Mouse (Mus musculus): ENCODE data around the gene Rnf19b. TPM values are rescaled to one million over a fixed set of nuclear protein-coding genes. Genes with fewer than 3 reads are reported as not detected.

Rnf19b gene
- total RNA-seq (2021) = 10 to 100 TPM; 40.7 to 45.9 TPM

DNA sequence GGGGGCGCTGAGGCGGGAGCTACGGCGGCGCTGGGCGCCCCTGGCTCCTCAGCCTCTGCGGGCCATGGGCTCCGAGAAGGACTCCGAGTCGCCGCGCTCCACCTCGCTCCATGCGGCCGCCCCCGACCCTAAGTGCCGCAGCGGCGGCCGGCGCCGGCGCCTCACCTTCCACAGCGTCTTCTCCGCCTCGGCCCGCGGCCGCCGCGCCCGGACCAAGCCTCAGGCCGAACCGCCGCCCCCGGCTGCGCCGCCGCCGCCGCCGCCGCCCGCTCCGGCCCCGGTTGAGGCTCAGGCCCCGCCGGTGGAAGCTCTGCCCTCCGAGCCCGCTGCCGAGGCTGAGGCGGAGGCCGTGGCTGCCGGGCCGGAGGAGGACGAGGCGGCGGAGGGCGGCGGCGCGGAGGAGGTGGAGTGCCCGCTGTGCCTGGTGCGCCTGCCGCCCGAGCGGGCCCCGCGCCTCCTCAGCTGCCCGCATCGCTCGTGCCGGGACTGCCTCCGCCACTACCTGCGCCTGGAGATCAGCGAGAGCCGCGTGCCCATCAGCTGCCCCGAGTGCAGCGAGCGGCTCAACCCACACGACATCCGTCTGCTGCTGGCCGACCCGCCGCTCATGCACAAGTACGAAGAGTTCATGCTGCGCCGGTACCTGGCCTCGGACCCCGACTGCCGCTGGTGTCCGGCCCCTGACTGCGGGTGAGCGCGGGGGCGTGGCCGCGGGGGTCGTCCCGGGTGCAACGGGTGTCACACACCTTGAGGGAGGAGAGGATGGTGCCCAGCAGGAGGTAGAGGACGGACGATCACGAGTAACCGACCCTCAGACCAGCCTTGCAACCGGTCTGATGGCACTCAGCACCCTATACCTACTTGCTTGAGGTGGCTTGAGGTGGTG, at the start of gene Rnf19b:
Gene Rnf19b (plus strand): TSS at position 65 of the 886 bp plus-strand sequence.
- DNase-seq = peak; percentile 32 to 45

DNA sequence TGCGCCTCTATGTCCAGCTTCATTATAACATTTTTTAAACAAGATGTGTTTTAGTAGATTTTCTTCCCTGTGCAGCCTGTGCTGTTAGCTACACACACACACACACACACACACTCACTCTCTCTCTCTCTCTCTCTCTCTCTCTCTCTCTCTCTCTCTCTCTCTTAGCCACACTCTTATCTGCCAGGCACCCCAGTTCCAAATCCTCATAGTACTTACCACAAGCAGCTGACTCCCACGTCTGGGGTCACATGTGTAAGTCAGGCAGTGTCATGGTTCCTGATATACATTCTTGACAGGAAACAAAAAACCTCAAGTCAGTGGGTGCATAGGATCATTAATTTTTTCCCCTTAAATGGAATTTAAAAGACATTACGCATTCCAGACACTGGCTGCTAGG, 49.4 kb upstream of the Rnf19b start:
- no peak for DNase-seq

DNA sequence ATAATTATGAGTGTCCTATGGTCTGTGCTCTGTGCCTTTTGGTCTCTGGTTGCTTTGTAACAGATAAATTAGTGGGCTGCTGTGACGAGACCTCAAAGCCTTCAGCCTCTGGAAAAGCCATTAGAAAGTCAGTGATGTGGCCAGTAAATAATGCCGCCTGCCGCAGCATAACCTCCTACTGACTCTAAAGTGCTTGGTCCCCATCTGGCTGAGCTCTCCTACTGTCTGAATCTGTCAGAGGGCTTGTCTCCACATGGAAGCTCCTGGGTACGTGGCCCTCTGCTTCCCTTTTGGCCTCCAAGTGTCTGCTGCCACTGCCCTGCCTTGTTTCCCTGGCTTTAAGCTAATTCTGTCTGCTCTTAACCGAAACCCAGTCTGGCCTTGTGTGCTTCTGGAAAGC, 48.5 kb upstream of the Rnf19b start:
- no peak for DNase-seq

DNA sequence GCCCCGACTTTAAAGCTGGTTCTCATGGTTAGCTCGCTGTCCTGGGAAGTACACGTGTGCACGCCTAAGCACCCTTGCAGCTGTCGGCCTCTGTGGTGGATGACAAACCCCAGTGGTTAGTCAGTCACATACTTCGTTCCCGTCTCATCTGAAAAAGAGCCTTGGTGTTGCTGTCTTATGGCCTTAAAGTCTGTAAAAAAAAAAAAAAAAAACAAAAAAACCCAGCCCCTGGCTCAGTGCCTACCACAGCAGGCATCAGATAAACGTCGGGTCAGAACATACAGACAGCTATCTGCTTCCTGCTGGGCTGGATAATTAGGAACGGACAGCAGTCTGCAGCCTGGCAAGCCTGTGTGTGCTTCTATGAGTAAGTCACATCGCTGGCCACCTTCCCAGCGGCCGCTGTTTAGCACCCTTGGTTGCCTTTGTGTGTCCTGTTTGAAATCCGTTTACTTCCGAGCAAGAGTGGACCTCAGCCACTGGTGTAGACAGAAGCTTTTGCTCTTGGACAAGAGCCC, 46.4 kb upstream of the Rnf19b start:
- no peak for DNase-seq

DNA sequence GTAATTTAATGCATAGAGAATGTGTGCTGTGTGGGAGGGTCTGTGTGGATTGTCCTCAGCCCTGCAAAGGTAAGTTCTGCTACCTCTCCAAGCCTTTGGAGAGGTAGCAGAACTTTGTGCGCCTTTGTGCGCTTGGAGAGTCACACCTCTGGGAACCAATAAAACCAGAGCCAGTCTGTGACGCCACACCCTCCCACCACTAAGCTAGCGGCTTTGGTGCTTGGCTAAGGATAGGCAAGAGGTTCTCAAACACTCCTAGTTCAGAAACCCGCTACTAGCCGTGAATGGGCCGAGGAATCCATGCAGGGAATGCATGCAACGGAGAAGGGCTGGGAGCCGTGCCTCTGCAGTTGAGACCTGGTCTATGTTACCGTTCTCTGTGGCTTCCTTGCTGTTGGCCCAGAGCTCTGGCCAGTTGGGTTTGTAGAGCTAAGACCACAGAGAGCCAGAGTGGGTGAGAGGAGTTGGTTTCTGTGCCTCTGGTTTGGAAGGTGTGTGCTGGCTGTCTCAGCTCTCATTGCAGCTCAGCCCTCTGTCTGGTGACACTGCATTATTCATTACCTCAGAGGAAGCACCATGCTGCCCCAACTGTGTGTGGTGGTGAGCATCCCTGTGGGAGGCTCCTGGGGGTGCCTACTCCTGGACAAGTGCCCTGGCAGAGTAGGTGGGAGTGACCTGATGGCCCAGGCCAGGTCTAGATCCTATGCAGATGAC, 44.8 kb upstream of the Rnf19b start:
- no peak for DNase-seq

DNA sequence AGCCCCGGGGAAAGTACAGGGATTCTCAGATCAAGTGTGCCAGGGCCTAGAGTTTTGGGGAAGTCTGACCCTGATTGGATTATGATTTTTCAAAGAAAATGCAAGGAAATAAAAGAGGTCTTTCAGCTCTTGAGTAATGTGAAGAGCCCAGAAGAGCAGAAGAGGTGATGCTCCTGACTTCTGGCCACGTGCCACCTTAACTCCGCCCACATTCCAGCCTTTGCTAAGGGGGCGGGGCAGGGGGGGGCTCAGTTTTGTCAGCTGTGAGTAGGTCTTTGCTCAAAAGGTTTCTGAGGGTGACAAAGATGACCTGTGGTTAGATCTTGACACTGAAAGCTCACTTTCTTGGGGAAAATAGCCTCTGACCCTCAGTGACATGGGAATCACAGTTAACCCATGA, 41.7 kb upstream of the Rnf19b start:
- no peak for DNase-seq

DNA sequence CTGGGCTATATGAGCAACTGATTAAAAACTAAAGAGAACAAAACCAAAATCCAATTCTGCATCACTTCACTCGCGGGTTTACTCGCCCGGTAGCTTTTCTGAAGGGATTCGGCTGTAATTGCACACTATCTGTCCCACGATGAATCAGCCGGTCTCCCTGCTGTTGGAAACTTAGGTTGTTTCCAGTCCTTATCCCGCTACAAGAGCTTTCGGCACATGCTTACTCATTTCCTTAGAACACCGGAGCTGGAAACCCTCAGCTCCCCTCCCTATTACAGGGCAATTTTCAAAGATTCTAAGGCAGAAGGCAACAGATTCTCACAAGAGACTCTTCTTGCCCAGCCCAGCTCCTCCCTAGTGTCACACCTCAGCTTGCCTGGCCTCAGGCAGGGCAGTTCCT, 40.9 kb upstream of the Rnf19b start:
- DNase-seq = no peak

DNA sequence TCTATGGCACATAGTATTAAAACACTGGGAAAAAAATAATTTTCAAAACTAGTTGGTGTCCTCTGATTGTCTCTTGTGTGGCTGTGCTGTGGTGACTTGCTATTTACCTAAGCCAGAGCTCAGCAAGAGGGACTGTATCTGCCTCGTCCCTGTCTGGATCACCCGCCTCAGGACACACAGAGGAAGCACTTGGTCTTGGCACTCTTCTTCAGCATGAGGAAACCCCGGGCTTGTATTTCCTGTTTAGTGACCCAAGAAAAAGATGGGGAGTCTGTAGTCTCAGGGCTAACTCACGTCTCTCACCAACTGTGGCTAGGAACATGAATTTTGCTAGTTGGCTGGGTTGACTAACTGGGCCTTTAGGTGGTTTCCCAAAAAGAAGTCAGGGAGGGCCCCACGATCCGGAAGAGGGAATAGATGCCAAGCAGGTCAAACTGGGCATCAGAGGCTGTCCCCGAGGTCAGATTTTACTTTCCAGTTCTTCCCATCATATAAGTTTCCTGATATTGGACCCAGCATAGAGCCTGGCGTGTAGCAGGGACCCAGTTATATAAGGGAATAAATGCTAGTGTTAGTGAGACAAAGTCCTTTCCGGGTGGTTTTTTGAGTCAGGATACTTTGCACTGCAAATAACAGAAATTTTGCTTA, 39.2 kb upstream of the Rnf19b start:
- DNase-seq = no peak

DNA sequence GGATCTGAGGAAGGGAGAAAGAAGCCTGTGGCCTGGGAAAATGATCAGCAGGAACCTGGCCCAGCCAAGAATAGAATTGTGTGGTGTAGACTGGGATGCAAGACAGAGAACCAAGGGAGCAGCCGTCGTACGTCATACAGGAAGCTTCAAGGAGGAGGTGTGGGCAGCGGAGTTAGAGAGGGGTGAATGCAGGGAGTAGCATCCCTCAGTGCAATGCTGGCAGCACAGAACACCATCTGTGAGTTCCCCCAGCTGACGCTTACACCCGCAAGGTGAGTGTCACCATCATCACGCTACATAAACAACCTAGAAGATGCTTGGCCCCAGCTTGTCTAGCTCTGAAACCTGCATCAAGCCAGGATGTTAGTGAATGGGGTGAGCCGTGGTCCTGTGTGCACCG, 38.3 kb upstream of the Rnf19b start:
- DNase-seq = peak in 1 of 2 experiments; percentile 8

DNA sequence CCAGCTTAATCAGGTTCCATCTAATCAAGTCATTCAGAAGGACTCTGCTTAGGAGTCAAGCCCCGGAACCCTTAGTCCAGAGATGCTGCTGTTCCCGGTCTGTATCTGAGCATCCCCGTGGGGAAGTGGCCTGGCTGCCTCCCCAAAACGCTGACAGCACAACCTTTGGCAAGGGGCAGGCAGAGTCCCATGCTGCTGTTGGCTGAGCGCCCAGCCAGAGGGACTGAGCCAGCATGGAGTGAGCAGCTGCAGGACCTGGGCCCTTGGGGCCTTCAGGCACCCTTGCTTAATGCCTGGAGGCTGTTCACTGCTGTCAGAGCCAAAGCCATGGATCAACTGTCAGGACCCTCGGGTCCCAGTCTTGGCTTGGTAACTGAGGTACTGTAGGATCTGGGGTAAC, 37.6 kb upstream of the Rnf19b start:
- peak; percentile 71 to 76 for DNase-seq

DNA sequence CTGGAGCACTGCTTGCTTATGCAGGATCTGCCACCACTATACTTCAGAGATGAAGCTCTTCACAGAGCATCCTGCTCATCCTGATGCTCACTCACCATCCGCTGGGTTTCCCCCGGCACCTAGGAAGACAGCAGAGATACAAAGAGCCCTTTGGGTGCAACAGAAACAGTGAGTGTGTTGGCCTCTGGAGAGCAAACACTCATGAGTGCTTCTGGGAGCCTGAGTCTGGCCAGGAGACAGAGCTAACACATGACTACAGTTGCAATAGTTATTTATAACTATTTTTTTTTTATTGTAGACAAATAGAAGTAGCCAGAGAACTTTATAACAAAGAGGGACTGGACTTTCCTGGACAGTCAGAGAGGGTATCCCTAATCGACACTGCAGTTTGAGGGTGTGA, 36.6 kb upstream of the Rnf19b start:
- DNase-seq = no peak

DNA sequence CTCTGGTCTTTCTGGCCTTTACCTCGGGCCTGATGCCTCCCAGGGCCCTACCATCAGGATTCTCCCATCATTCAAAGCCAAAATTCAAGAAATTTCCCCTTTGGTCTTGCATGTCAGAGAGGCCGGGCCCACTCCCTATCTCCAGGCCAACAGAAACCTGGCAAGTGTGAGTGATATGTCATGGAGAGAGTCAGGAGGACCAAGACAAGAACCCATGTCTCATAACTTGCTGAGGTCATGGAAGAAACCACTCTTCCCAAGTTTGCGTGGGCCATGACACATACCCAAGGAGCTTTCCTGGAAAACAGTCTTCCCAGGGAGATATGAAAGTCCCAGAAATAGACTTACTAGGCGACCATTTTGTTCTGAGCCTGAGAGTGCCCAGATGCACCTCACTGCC, 36.2 kb upstream of the Rnf19b start:
- DNase-seq = no peak

DNA sequence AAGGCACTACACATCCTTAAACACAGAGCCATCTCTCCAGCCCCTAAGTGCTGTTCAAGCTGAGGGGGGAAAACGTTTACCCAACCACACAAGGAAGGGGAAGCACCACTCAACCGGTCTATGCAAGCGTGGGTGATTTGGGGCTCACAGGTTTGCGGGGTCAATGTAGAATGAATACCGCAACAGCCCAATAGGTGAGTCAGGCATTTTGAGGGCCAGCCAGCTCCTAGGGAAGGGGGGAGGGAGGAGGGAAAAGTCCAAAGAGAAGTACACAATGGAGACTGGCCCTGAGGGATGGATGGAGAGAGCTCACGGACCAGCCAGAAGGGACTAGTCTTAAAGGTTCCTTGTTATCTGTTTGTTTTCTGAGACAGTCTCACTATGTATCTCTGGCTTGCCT, 34.2 kb upstream of the Rnf19b start:
- no peak for DNase-seq

DNA sequence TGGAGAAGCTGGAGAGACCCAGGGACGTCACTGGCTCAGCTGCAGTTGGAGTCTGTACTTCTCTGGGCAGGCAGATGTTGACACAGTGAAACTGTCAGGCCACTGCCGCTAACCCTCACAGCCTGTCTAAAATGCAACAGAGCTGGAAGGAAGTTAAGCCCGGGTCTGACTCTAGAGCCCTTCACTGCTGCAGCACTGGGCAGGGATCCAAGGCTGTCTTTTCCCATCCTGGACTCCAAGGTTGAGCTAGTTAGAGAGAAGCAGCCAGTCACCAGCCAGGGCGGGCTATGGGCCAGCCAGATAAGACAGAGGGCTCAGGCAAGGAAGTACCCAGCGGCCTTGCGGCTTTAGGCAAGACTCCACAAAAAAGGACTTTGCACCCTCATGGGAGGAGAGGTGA, 33.3 kb upstream of the Rnf19b start:
- no peak for DNase-seq

DNA sequence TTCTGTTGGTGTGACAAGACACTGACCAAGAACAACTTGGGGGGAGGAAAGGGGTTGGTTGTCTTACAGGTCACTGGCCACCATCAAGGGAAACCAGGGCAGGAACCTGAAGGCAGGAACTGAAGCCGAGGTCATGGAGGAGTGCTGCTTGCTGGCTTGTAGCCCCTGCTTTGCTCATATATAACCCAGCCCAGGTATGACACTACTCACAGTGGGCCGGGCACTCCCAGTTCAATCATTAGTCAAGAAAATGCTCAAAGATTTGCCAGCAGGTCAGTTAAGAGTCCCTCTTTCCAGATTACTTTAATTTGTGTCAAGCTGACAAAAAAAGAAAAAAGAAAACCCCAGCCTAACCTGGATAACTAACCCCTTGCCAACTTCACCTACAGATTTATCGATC, 32.4 kb upstream of the Rnf19b start:
- DNase-seq = no peak

DNA sequence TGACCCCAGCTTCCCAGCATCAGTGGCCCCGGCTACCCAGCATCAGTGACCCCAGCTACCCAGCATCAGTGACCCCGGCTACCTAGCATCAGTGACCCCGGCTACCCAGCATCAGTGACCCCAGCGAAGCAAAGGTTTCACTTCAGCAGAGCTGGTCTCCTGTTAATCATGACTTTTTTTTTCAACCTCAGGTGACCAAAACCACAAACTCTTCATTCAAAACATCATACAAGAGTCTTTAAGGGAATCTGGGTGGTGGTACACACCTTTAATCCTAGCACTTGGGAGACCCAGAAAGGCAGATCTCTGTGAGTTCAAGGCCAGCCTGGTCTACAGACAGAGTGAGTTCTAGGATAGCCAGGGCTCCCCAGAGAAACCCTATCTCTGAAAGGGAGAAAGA, 27.3 kb upstream of the Rnf19b start:
- no peak for DNase-seq

DNA sequence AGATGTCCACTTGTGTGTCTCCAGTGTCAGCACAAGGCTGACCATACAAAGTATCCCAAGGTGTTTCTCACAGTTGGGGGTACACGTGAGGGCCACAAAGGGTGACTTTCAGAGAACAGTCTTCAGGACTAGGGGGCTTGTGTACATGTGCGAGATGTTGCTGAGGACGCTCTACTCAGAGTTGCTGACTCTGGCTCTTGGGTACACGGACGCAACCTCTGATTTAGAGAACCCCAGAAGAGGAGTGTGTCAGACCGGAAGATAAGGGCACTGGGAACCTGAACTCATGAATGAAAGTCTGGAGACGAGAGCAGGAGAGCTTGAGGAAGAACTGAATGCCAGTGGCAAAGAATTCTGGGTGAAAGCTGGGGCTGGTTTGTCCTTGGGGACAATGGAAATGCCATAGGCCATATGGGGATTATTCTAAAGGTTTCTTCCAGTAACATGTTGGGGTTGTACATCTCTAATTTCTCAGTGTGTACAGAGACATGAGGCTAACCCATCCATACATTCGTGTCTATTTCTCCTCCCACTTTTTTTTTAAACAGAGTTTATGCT, 26.6 kb upstream of the Rnf19b start:
- DNase-seq = no peak

DNA sequence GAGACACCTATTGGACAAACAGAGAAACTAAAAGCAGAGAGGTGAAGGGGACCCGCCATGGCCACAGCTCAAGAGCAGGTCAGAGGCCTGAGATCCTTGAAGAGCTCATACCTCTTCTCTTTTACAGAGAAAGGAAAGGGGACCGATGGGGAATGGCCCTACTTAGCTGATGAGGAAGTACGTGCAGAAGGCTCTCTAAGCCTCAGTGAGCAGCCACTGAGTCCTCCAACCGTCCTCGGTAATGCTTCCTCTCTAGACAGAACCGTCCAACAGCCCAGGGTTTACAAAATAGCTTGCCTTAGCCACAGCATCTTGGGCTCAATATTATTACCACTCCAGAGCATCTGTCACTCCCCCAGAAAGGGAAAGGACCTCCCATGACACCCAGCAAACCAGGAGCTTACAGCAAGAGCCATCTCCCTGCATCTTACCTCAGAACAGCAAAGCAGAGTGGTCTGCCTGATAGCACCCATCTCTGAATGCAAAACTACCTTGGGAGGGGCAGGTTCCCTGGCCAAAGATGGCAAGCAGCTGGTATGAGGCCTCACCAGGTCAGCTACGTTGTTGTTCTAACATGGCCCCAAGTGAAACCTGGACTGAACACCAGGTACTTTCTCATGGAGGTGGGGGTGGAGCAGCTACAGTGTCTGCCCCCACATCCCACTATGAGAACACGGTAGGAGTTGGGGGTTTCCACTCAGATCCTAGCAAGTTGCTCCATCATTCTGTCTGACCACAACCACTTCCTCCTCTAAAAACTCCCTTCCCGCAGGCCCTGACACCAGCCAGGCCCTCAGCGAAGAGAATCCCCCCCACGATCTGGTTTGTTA, 25.7 kb upstream of the Rnf19b start:
- no peak for DNase-seq

DNA sequence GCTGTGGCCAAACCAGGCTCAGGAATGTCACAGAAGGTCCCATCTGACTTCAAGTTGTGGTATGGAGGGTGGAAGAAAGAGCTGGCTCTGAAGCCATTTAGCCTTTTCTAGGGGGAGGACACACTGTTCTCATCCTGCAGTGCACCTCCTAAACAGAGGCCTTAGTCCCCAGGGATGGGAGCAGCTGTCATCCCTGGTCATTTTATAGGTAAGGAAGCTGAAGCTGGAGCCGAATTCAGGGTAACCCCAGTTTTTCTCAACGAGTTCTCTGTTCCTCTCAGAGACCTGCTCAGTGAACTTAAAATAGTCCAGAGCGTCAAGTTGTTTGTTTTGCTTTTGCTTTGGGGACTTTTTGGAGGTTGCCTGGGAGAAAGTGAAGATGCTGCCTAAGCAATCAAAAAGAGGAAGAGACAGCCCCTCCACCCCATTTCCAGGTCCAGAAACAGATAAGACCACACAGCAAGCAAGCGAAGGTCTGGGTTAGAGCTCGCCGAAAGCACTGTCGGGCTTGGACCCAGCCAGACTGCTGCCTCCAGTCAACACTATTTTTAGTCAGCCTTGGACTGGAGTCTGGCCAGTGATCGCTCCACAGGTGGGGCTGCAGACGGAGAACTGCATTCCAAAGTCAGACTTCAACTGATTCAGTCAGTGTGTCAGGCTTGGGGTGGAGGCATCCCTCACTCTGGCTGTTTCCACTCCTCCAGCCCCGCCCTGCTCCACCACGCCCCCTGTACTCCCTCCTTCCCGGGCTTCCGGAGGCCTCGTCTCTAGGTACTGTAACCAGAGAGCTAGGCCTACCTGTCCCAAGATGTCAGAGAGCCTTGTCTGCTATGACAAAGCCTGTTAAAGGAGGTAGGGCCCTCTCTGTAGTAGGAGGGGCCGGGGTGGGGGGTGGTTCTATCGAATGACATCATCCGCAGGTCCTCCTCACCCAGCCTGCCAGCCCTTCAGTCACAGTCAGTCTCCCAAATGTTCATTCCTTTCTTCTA, 24.8 kb upstream of the Rnf19b start:
- DNase-seq = peak in 1 of 2 experiments; percentile 26

DNA sequence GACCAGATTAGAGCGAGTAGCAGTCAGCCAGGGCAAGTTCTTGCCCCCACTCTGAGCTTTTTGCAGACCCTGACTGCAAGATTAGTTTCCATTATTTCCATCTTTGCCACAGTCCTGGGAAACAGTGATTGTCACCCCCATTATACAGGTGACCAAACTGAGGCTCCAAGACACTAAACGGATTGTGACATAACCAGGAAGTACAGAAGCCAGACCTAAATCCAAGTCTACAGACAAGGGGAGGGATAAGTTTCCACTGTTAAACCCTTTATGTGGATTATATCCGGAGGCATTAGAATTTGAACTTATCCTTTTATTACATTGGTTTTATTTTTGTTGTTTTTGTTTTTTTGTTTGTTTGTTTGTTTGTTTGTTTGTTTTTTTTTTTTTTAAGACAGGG, 23.8 kb upstream of the Rnf19b start:
- DNase-seq = no peak

All from layer of hippocampus, postnatal 36 days (tissue).